Mouse (Mus musculus) bone marrow, adult 2 months (tissue): ENCODE measurements around the gene Itih2. TPM values are rescaled to one million over a fixed set of nuclear protein-coding genes. Genes with fewer than 3 reads are reported as not detected.
A peak's percentile ranks its signal among the peaks of the same experiment; 100 is the strongest.

ENCODE experiments used
- H3K27ac ChIP-seq: fragments of 200-500 bp; 2 replicates; pipeline ENCODE4 v1.5.1; 2012; ENCODE audit warnings: low read depth, mild to moderate bottlenecking, control low read depth, inconsistent platforms, low read length; ENCODE audit not compliant: control insufficient read depth, poor library complexity, insufficient read depth
- H3K4me1 ChIP-seq: fragments of 200-500 bp; 2 replicates; pipeline ENCODE4 v1.6.1; 2011; ENCODE audit warnings: low read length; ENCODE audit not compliant: control insufficient read depth, insufficient read depth
- H3K4me3 ChIP-seq: fragments of 200-500 bp; replicated peaks from 2 replicates; pipeline ENCODE3; 2011; ENCODE audit warnings: mild to moderate bottlenecking, low read depth, low read length, control low read depth; ENCODE audit not compliant: control insufficient read depth
- CTCF ChIP-seq: fragments of 200-500 bp; IDR thresholded peaks from 2 replicates; pipeline ENCODE4 v1.5.1; 2011; ENCODE audit warnings: low read length, control low read depth; ENCODE audit not compliant: control insufficient read depth, insufficient read depth
- POLR2A ChIP-seq: fragments of 200-500 bp; IDR thresholded peaks from 2 replicates; pipeline ENCODE4 v1.6.1; 2011; ENCODE audit warnings: low read depth, mild to moderate bottlenecking, control low read depth, low read length, borderline replicate concordance; ENCODE audit not compliant: control insufficient read depth
- WGBS: fragments of 180-500 bp; shearing (Covaris S2); methylation state at CpG from one replicate; pipeline ENCODE4 v1.1.7; 2018; 5-methylcytosine and 5-hydroxymethylcytosine counted together
- polyA plus RNA-seq: library from polyadenylated mRNA; stranded (reverse); fragments of >200 nt; gene quantifications from 2 replicates; pipeline ENCODE4 v1.2.4, GENCODE M21; 2011; ENCODE audit warnings: low replicate concordance; ENCODE audit not compliant: missing spikeins, insufficient read depth, insufficient read length

Itih2 gene
- polyA plus RNA-seq, 1 experiment = 1.1 TPM

- Histone ChIP-seq H3K4me3 (no peak overlapping the region), H3K4me1 (no peaks in the 10 kb centered on the region), H3K27ac (no peak overlapping the region)
- WGBS = 15% methylated on average over 6 of the region's 6 CpGs
- no peak for TF ChIP-seq POLR2A
- peak; percentile 83 for TF ChIP-seq CTCF
Measured at GRCm38 (mm10) chr2:10101180-10101579, 30.0 kb downstream of the Itih2 start.

DNA sequence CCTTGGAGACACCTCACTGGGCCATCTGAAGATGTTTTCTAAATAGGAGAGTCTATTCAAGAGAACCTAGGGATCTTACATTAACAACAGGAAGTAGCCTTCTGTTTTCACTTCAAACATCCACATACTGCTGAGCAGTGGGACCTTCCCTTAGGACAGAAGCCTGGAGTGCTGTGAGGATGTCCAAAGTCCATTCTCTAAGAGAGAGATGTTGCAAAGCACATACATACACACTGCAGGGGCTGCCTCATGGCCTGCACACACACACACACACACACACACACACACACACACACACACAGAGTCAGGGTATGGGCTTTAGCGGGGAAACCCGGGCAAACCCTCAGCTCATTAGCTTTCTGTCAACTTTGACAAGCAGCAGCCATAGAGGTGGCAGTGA is 30.7 kb downstream of the Itih2 start:
- TF ChIP-seq POLR2A = no peak
- no peaks in the 10 kb centered on the region for H3K4me1 ChIP-seq
- H3K4me3 ChIP-seq = no peak overlapping the region
- no peak overlapping the region for H3K27ac ChIP-seq
- WGBS = 66% methylated on average over 2 of the region's 2 CpGs

GRCm38 (mm10) chr2:10098598-10099215 is 32.5 kb downstream of the Itih2 start:
- TF ChIP-seq POLR2A = no peak
- TF ChIP-seq CTCF = 0 out of 2 replicates have a peak, but pooled peaks have one; percentile 16
- WGBS = 43% methylated on average over 9 of the region's 9 CpGs
- Histone ChIP-seq H3K27ac (no peak overlapping the region), H3K4me1 (no peaks in the 10 kb centered on the region), H3K4me3 (no peak overlapping the region)

DNA sequence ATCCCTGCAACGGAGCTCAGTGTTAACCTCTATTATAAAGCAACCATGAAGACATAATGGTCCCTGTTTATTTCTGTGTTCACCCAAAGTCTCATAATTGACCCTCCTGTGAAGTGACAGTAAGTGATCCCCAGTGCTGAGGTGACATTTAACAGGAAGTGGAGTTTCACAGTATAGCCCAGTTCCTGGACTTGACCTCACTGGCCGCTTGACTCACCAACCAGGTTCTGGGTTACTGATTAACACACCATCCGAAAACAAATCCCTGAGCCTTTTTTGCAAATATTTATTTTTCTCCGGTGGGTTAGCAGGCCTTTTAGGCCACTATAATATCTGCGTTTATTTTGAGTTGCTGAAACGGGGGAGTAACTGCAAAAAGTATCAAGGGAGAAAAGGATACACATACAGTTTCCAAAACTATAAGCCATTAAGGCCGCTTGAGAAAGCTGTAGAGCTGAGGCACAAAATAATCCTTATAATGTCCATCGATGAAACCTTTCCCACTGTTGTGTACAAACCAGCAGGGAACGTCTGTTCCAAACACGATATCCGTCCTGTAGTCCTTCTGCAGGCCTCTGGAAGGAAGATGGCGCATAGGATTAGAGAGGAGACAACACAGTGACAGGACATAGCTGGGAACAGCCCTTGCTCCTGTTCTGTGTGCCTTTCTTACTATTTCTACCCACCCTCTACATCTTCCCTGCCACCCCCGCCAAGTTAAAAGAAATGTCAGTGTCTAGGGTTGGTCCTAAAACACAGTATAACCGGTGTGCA is 36.7 kb downstream of the Itih2 start:
- no peaks in the 10 kb centered on the region for H3K4me1 ChIP-seq
- 88% methylated on average over 14 of the region's 14 CpGs for WGBS
- TF ChIP-seq CTCF (no peak), POLR2A (no peak)
- no peak overlapping the region for H3K4me3 ChIP-seq
- H3K27ac ChIP-seq = no peak overlapping the region

DNA sequence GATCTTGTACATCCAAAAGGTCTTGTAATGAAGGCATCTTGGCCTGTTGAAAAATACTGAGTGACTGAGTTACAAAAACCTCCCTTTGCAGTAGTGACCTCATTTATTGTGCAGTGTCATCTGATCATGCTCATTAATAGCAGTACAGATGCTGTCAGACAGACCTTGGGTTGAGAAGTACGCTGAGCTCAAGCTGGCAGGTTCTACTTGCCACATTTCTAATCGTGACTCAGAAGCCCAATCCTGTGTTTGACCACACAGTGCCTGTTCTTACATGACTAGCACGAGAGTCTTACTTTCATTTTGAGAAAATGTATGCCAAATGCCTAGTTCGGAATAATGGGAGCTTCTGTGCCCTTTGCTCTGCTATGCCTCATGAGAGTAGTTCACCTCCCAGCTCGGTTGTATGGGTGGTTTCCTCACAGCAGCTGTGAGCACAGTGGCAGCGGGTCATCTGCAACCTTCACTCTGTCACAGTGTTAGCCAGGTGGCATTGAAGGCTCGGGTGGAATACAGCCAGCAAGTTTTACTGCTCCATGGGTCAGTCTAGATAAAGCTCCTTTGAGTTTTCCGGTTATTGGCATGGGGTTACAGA is 43.8 kb downstream of the Itih2 start:
- TF ChIP-seq POLR2A (no peak), CTCF (no peak)
- Histone ChIP-seq H3K4me1 (no peaks in the 10 kb centered on the region), H3K4me3 (no peak overlapping the region), H3K27ac (no peak overlapping the region)
- 81% methylated on average over 8 of the region's 8 CpGs for WGBS

- WGBS = 33% methylated on average over 1 of the region's 1 CpGs
- H3K4me1 ChIP-seq = no peaks in the 10 kb centered on the region; the same call in 1 of the 2 replicates
- H3K4me3 ChIP-seq = no peak overlapping the region
- TF ChIP-seq CTCF = no peak
- TF ChIP-seq POLR2A = no peak
- no peak overlapping the region for H3K27ac ChIP-seq
Measured at GRCm38 (mm10) chr2:10082737-10083136, 48.5 kb downstream of the Itih2 start.

DNA sequence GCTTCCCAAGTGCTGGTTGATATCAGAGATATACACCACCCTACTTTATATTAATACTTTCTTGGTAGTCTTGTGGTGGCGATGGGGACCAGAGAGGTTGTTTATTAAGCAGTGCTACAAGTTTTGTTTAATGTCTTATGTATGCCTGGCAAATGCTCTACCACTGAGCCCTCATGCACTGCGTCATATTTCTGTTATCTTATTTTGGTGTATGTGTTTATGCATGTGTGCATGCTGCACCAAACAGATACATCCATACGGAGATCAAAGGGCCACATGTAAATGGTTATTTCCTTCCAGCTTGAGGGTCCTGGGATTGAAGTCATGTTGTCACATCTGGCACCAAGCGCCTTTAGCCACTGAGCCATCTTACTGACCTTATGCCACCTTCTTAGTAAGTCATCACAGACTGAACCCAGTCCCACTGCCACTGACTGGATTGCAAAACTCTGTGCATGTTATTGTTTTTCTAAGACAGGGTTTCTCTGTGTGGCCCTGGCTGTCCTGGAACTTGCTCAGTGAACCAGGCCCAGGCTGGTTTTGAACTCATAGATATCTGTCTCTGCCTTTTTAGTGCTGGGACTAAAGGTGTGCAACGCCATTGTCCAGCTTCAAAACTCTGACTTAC is 49.6 kb downstream of the Itih2 start:
- 75% methylated on average over 5 of the region's 5 CpGs for WGBS
- Histone ChIP-seq H3K27ac (no peak overlapping the region), H3K4me3 (peak overlapping the region; percentile 52), H3K4me1 (no peaks in the 10 kb centered on the region; the same call in 1 of the 2 replicates)
- TF ChIP-seq POLR2A = no peak
- TF ChIP-seq CTCF = no peak
